Comparison of ENCODE assay signal across 8 mouse cellular contexts in the genomic region with DNA sequence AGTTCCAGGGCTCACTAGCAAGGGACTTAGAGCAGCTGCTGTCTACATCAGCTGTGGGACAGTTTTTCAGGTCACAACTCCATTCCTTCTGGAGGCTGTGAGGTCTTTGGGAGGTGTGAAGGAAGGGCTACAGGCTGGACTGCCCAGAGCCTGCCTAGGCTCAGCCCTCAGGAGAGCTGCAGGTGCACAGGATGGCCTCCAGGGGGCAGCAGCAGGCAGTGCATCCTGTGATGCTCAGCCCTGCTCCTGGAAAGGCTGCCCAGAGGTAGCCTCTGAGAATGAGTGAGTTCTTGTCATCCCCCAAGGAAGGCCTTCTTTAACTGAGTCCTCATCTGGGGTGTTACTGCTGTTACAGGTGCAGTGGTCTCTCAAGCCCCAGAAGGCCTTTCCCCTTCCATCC. TPM values are rescaled to one million over a fixed set of nuclear protein-coding genes. Genes with fewer than 3 reads are reported as not detected.
DNase-seq lines count a peak whose midpoint lies in the region; ATAC-seq and TF ChIP-seq lines count a peak whose summit lies in the region.

No protein-coding gene starts in this region.

- peak; percentile 83 for ATAC-seq in hindbrain, postnatal 0 days

- no peaks in the 10 kb centered on the region for H3K27me3 ChIP-seq in hindbrain, postnatal 0 days (ENCODE audit: insufficient read depth, low read length)

- TF ChIP-seq CTCF in hindbrain, postnatal 0 days (IDR thresholded peaks at IDR 0.05; ENCODE audit: low read depth) = peak; percentile 99

- peaks cover 52% of the 10 kb centered on the region for H3K36me3 ChIP-seq in hindbrain, postnatal 0 days (ENCODE audit: insufficient read depth, low read length)

- no peak overlapping the region for H3K27ac ChIP-seq in hindbrain, postnatal 0 days

- DNase-seq in T-cell, adult 2 months (ENCODE audit: low spot score) = peak; percentile 54
- peak; percentile 92 to 95 for DNase-seq in cerebellum, postnatal 10 days
- peak; percentile 75 to 78 for DNase-seq in frontal cortex, postnatal 36 days (ENCODE audit: low spot score in 2 of 2)
- DNase-seq in hindbrain, postnatal 0 days (ENCODE audit: low spot score) = peak; percentile 85
- peak; percentile 72 to 84 for DNase-seq in left cerebral cortex, postnatal 14 days (ENCODE audit: low spot score in 2 of 2)
- peak; percentile 72 for DNase-seq in mesoderm, embryonic 11.5 days (ENCODE audit: low read depth, low spot score)
- peak; percentile 70 for DNase-seq in right cerebral cortex, postnatal 14 days
- DNase-seq in urinary bladder, postnatal 14 days (ENCODE audit: low spot score) = peak; percentile 71

- intact Hi-C loops in left cerebral cortex, postnatal 14 days (cut with DNase I) = loop anchor here (1.0 to 10.0 kb wide), 2 partner anchors 281 to 402 kb away; no protein-coding TSS in a partner anchor

- no peak overlapping the region for H3K9ac ChIP-seq in hindbrain, postnatal 0 days (replicated peaks; ENCODE audit: low read length)

- no peaks in the 10 kb centered on the region for H3K4me1 ChIP-seq in hindbrain, postnatal 0 days (ENCODE audit: insufficient read depth, low read length)

- H3K9me3 ChIP-seq in hindbrain, postnatal 0 days (ENCODE audit: low read length) = no peaks in the 10 kb centered on the region

- H3K4me2 ChIP-seq in hindbrain, postnatal 0 days (ENCODE audit: low read depth, low read length) = no peak overlapping the region

- no peak overlapping the region for H3K4me3 ChIP-seq in hindbrain, postnatal 0 days (ENCODE audit: low read length)

RNA-seq across cellular contexts. Expression of gene Endov, which starts 12.5 kb away (rescaled TPM):
- 39.9 and 50.5 TPM in 2 replicates for total RNA-seq in hindbrain, postnatal 0 days (2014; rRNA removed)
- polyA plus RNA-seq in hindbrain, postnatal 0 days (2015; fragmentation: Nextera tagmentation; extraction: Ambion mirVana) = 12.8 and 13.4 TPM in 2 replicates
- total RNA-seq in left cerebral cortex, postnatal 14 days (2021) = 10 to 100 TPM; 23.9 to 27.1 TPM

RNA-seq across cellular contexts. Expression of gene Nptx1, which starts 43.9 kb away (rescaled TPM):
- 27.0 and 29.0 TPM in 2 replicates for total RNA-seq in hindbrain, postnatal 0 days (2014; rRNA removed)
- polyA plus RNA-seq in hindbrain, postnatal 0 days (2015; fragmentation: Nextera tagmentation; extraction: Ambion mirVana) = 9.4 and 10.1 TPM in 2 replicates
- 100 to 1,000 TPM; 112 to 122 TPM for total RNA-seq in left cerebral cortex, postnatal 14 days (2021)
